Mouse (Mus musculus) left cerebral cortex, adult 9 months (tissue): ENCODE data around the gene Trafd1.
"Not testable (repeated sequence)": the region's sequence is repeated elsewhere in the genome, so short reads cannot be mapped to it uniquely, and the experiment has no call there.

ENCODE experiments used
- DNase-seq, 2 experiments: peaks; one replicate each; pipeline ENCODE4 v3.0.0; 2022; ENCODE audit warnings: low spot score in 2 of 2

The Trafd1 gene

GRCm38 (mm10) chr5:121331731-121332130 is 53.7 kb downstream of the Trafd1 start:
- no peak for DNase-seq

GRCm38 (mm10) chr5:121330154-121330816 is 55.1 kb downstream of the Trafd1 start:
- not testable (repeated sequence) for DNase-seq

GRCm38 (mm10) chr5:121329333-121330058 is 55.9 kb downstream of the Trafd1 start:
- DNase-seq = no peak

GRCm38 (mm10) chr5:121326079-121326805 is 59.2 kb downstream of the Trafd1 start:
- no peak for DNase-seq
